Comparison of ENCODE assay signal across 20 mouse cellular contexts in the genomic region with DNA sequence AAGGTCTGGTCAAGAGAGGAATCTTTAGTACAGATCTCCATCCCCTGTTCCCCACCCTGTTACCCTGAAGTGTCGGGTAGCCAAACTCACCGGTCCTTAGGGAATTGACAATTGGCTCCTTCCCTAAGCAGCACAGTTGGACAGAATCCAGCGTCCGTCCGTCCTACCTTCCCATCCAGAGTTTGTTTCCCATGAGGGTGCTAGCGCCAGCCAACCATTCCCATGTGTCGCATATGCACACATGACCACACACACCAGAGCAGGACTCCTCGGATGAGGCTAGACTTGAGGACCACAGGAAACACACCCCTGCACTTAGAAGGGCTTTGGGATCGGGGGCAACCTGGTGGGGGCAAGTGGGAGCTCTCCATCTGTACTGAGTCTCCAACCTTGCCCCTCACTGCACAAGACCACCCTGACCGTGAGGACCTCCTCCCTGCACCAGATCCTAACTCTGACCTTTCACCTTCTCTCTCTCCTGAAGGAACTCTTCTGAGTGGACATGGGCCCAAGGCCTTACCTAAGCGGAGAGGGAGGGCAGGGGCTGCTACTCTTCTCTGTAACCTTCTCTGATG. TPM values are rescaled to one million over a fixed set of nuclear protein-coding genes. Genes with fewer than 3 reads are reported as not detected.
DNase-seq lines count a peak whose midpoint lies in the region; ATAC-seq and TF ChIP-seq lines count a peak whose summit lies in the region.
"Had no signal": no experiment of that assay in that cellular context is flagged by ENCODE, and none has a peak within 500 bp of the region (broad histone marks: within the 10 kb centered on the region; RNA-seq: fewer than 3 reads in every experiment).

No protein-coding gene starts in this region.

- TF ChIP-seq CTCF in kidney, adult 2 months (conservative IDR thresholded peaks at IDR 0.05; ENCODE audit: insufficient read depth, insufficient read length, low read depth, low read length): no peak
- TF ChIP-seq CTCF in lung, postnatal 0 days (IDR thresholded peaks at IDR 0.05): no peak

- H3K9ac ChIP-seq in lung, postnatal 0 days (replicated peaks; ENCODE audit: low read depth): no peak overlapping the region
- H3K9ac ChIP-seq: embryonic facial prominence, embryonic 15.5 days; forebrain, embryonic 15.5 days; heart, embryonic 15.5 days; hindbrain, embryonic 14.5 days; intestine, embryonic 15.5 days had no signal

- no peaks in the 10 kb centered on the region for H3K9me3 ChIP-seq in lung, postnatal 0 days (ENCODE audit: low read length)
- H3K9me3 ChIP-seq in forebrain, embryonic 10.5 days: no peaks in the 10 kb centered on the region
- H3K9me3 ChIP-seq: embryonic facial prominence, embryonic 15.5 days; forebrain, embryonic 15.5 days; heart, embryonic 15.5 days; intestine, embryonic 15.5 days had no signal

- peaks cover 19% of the 10 kb centered on the region for H3K4me1 ChIP-seq in kidney, adult 2 months (ENCODE audit: control insufficient read depth, insufficient read depth, low read length)
- H3K4me1 ChIP-seq in lung, postnatal 0 days (ENCODE audit: insufficient read depth, low read depth, low read length): peaks cover 18% of the 10 kb centered on the region
- peaks cover 27% of the 10 kb centered on the region for H3K4me1 ChIP-seq in forebrain, embryonic 10.5 days

- H3K27ac ChIP-seq in kidney, adult 2 months (ENCODE audit: insufficient read depth, low read depth, low read length): no peak overlapping the region
- no peak overlapping the region for H3K27ac ChIP-seq in lung, postnatal 0 days (ENCODE audit: low read length)
- no peak overlapping the region for H3K27ac ChIP-seq in forebrain, embryonic 10.5 days
- H3K27ac ChIP-seq: embryonic facial prominence, embryonic 15.5 days; forebrain, embryonic 15.5 days; heart, adult 2 months; heart, embryonic 15.5 days; hindbrain, embryonic 14.5 days; intestine, embryonic 15.5 days had no signal

- H3K4me3 ChIP-seq in kidney, adult 2 months (ENCODE audit: insufficient read depth, low read depth, low read length): no peak overlapping the region
- H3K4me3 ChIP-seq in lung, postnatal 0 days (ENCODE audit: low read depth, low read length): no peak overlapping the region
- no peak overlapping the region for H3K4me3 ChIP-seq in forebrain, embryonic 10.5 days
- H3K4me3 ChIP-seq: embryonic facial prominence, embryonic 15.5 days; erythroblast, embryonic 14.5 days; forebrain, embryonic 15.5 days; heart, adult 2 months; heart, embryonic 15.5 days; intestine, embryonic 15.5 days had no signal

- 79% methylated on average over 11 of the region's 11 CpGs for WGBS in kidney, adult 2 months
- WGBS in lung, postnatal 0 days: 82% methylated on average over 11 of the region's 11 CpGs
- 94% methylated on average over 11 of the region's 11 CpGs for WGBS in forebrain, embryonic 10.5 days

- no peaks in the 10 kb centered on the region for H3K27me3 ChIP-seq in kidney, adult 2 months (replicated peaks; ENCODE audit: control insufficient read depth, insufficient read depth, low read length)
- no peaks in the 10 kb centered on the region for H3K27me3 ChIP-seq in lung, postnatal 0 days (replicated peaks; ENCODE audit: insufficient read depth, low read length)
- 0 out of 2 replicates have a peak, but pooled peaks cover 2% of the 10 kb centered on the region for H3K27me3 ChIP-seq in forebrain, embryonic 10.5 days (ENCODE audit: poor library complexity, severe bottlenecking)
- H3K27me3 ChIP-seq: embryonic facial prominence, embryonic 15.5 days; forebrain, embryonic 15.5 days; heart, embryonic 15.5 days; intestine, embryonic 15.5 days had no signal

- ATAC-seq in lung, postnatal 0 days: no peak
- ATAC-seq: forebrain, embryonic 15.5 days; intestine, embryonic 15.5 days had no signal

- TF ChIP-seq POLR2A in kidney, adult 2 months (IDR thresholded peaks at IDR 0.05; ENCODE audit: low read depth, low read length): no peak

- H3K36me3 ChIP-seq in kidney, adult 2 months (ENCODE audit: control insufficient read depth, insufficient read depth, low read length): no peaks in the 10 kb centered on the region
- H3K36me3 ChIP-seq in lung, postnatal 0 days (ENCODE audit: insufficient read depth, low read length): peaks cover 38% of the 10 kb centered on the region
- H3K36me3 ChIP-seq in forebrain, embryonic 10.5 days (replicated peaks): peaks cover 61% of the 10 kb centered on the region

- no peak overlapping the region for H3K4me2 ChIP-seq in lung, postnatal 0 days (replicated peaks; ENCODE audit: low read depth, low read length)
- H3K4me2 ChIP-seq: embryonic facial prominence, embryonic 15.5 days; forebrain, embryonic 15.5 days; heart, embryonic 11.5 days; heart, embryonic 15.5 days; hindbrain, embryonic 14.5 days; intestine, embryonic 15.5 days had no signal

- peak; percentile 34 for DNase-seq in adrenal gland, postnatal 14 days
- DNase-seq in adrenal gland, postnatal 10 days: no peak
- peak; percentile 31 for DNase-seq in kidney, adult 2 months
- no peak for DNase-seq in kidney, postnatal 14 days
- peak; percentile 4 for DNase-seq in lung, postnatal 0 days (ENCODE audit: low spot score)
- no peak for DNase-seq in lung, adult 18-20 months
- DNase-seq in forebrain, embryonic 10.5 days (ENCODE audit: extremely low spot score, low spot score): no peak
- DNase-seq: adrenal gland, postnatal 25 days; cerebellum, adult 9-10 months; embryo, embryonic 11 days; gastrocnemius, postnatal 14 days; heart, postnatal 14 days had no signal

- TF ChIP-seq EP300 in lung, postnatal 0 days (IDR thresholded peaks at IDR 0.05): no peak

RNA-seq across cellular contexts. Expression of a gene that starts 12.9 kb away (rescaled TPM):
- total RNA-seq in adrenal gland, postnatal 14 days (2021): 68.8 and 76.9 TPM in 2 replicates
- 10 to 100 TPM; 66.1 to 78.6 TPM for total RNA-seq in adrenal gland, postnatal 10 days (2021)
- polyA plus RNA-seq in kidney, adult 2 months (2012; rRNA removed): 182 and 203 TPM in 2 replicates
- 69.5 and 75.7 TPM in 2 replicates for polyA plus RNA-seq in lung, postnatal 0 days (2015; fragmentation: Nextera tagmentation; extraction: Ambion mirVana)
- polyA plus RNA-seq in forebrain, embryonic 10.5 days (2016; fragmentation: Nextera tagmentation; extraction: Ambion mirVana): 28.7 and 32.2 TPM in 2 replicates

RNA-seq across cellular contexts. Expression of a gene that starts 23.4 kb away (rescaled TPM):
- total RNA-seq in adrenal gland, postnatal 14 days (2021): 22.2 and 24.9 TPM in 2 replicates
- 10 to 100 TPM; 22.1 to 24.2 TPM for total RNA-seq in adrenal gland, postnatal 10 days (2021)
- polyA plus RNA-seq in kidney, adult 2 months (2012; rRNA removed): 136 and 184 TPM in 2 replicates
- 18.7 and 25.5 TPM in 2 replicates for polyA plus RNA-seq in lung, postnatal 0 days (2015; fragmentation: Nextera tagmentation; extraction: Ambion mirVana)
- polyA plus RNA-seq in forebrain, embryonic 10.5 days (2016; fragmentation: Nextera tagmentation; extraction: Ambion mirVana): 5.4 and 6.3 TPM in 2 replicates
- polyA plus RNA-seq: erythroblast, embryonic 14.5 days had no signal

RNA-seq across cellular contexts. Expression of a gene that starts 53.1 kb away (rescaled TPM):
- 60.1 and 75.8 TPM in 2 replicates for total RNA-seq in adrenal gland, postnatal 14 days (2021)
- 10 to 100 TPM; 50.4 to 76.7 TPM for total RNA-seq in adrenal gland, postnatal 10 days (2021)
- 41.6 and 45.4 TPM in 2 replicates for polyA plus RNA-seq in kidney, adult 2 months (2012; rRNA removed)
- polyA plus RNA-seq in lung, postnatal 0 days (2015; fragmentation: Nextera tagmentation; extraction: Ambion mirVana): 43.2 and 52.1 TPM in 2 replicates
- polyA plus RNA-seq in forebrain, embryonic 10.5 days (2016; fragmentation: Nextera tagmentation; extraction: Ambion mirVana): 21.6 and 25.3 TPM in 2 replicates

Comparison
In these comparisons a context has a peak if more than half of its experiments do, and no peak if none do; other contexts are left out.
1. DNase-seq: peak in adrenal gland, postnatal 14 days (single experiment), kidney, adult 2 months (single experiment) and lung, postnatal 0 days (single experiment); none in adrenal gland, postnatal 10 days (single experiment), kidney, postnatal 14 days (single experiment), lung, adult 18-20 months (0 of 2) and forebrain, embryonic 10.5 days (single experiment).